Mouse (Mus musculus) pancreas, adult 10 weeks (tissue): ENCODE data around the gene Ripk1. TPM values are rescaled to one million over a fixed set of nuclear protein-coding genes. Genes with fewer than 3 reads are reported as not detected.

ENCODE experiments used
- polyA plus RNA-seq: library from polyadenylated mRNA; stranded (reverse); fragments of 350-450 nt; fragmentation: Illumina TruSeq; extraction: RNeasy Lipid Tissue Mini Kit (QIAGEN cat#74804); gene quantifications from one replicate; pipeline ENCODE4 v1.2.3, GENCODE M21; 2015; ENCODE audit warnings: low read depth, low replicate concordance; ENCODE audit not compliant: insufficient read depth

The Ripk1 gene
- 3.5 TPM for polyA plus RNA-seq

DNA sequence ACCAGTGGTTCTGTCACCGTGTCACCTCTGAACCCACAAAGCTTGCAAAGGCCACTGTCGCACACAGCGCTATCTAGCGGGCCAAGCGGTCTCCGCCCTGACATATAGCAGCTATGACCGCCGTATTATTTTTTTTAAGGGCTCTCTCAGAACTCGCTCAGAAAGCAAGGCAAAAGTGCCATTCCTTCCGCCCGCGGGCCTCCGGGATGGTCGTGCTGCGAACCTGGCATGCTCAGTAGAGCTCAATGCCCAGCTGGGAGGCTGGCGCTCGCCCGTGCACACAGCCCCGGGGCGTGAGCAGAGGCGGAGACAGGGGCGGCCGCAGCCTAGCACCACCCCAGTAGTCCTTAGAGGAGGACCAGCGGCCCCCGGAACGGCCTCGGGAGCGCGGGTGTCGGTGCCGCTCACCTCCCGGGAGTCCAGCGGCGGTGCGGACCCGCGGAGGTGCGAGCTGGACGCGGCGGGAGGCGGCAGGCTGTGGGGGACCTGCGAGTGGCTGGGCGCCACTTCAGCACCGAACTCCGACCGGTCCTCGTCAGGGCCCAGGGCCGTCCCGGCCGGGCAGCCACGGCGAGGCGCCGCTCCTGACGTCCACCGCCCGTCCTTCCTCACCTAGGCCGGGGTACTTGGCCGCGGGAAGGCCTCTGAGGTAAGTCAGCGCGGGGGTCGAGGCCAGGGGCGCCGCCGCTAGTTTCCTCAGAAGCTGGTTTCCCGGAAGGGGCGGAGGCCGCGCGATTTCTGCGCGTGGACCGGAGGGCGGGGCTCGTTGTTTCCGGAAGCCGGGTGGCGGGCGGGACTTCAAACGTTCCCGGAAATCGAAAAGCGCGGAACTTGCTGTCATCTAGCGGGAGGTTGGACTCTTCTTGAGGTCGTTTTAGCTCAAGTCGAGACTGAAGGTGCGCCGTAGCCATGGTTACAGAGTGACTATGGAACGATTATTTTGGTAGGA is at the start of gene Ripk1, which contains the start of gene Serpinb6a:
Ripk1 (plus strand) TSS at position 306 of the 949 bp plus-strand sequence.
Serpinb6a (minus strand) TSS at position 737 of the 949 bp plus-strand sequence.

DNA sequence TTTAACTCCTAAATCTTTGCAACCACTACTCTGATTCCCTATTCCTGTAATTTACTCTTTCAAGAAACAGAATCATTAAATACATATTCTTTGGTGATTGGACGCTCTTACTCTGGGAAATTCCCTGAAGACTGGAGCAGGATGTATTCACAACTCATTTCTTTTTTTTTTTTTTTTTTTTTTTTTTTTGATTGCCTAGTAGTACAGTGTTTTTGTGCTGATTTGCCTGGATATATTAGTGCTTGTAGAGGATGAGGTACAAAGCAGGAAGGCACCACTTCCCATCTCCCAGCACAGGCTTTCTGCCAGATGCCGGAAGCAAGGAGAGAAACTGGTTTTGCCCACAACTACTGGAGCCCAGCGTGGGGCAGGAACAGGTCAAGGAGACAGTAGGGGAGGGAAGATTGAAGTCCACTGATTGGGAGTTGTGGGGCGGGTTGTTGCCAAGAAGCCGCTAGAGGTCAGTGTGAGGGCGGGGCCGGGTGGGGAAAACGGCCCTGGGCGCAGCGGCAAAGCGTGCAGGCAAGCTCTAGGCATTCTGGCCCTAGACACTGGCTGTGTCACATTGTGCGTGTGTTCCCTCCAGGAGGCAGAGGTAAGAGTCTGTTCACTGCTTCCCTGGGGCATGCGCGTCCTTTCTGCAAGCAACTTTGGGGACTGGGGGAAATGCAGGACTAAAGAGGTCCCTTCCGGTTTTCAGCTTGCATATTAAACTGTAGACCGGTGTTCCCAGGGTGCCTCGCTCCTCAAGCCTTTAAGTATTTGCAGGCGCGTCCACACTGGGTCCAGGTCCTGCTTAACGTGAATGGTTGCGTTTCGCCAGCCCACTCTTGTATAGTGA is 37.7 kb upstream of the Ripk1 start, which contains the start of gene Nqo2:
Nqo2 (plus strand) TSS at position 482 of the 841 bp plus-strand sequence.

DNA sequence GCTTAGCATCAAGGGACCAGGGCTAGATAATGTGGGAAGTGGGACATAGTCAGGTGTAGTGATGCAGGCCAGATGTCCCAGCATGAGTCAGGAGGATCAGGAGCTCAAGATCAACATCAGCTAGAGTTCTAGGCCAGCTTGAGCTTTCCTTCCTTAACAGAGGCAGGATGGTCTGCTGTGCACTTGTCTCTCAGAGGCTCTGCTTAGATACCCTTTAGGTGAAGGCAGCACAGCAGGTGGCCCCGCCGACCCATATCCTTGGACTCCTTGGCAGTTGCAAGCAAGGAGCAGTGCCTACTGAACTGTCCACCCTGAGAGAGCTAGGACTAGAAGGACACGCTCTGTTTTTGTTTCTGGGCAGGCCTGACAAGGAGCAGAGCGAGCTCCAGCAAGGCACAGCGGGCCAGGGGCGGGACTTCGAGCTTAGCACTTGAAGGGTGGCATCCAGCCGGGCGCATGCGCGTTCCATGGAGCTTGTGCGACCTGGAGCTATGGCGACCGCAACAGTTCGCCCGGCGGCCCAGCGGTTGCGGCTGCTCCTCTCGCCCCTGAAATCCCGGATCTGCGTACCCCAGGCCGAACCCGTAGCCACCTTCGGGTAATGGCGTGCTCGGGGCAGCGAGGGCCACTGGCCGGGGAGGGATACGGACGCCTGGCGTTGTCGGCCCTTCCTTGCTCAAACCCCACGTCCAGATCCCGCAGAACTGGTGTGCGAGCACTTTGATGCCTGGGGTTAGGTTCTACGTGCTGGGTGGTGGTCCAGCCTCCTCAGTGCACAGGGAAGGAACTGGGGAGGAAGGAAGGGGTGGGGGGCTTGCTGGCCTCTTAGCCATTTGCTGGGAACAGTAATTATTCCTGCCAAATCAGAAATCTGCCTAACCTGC is 35.3 kb downstream of the Ripk1 start, which contains the start of gene Bphl:
Bphl (plus strand) TSS at position 426 of the 884 bp plus-strand sequence.

DNA sequence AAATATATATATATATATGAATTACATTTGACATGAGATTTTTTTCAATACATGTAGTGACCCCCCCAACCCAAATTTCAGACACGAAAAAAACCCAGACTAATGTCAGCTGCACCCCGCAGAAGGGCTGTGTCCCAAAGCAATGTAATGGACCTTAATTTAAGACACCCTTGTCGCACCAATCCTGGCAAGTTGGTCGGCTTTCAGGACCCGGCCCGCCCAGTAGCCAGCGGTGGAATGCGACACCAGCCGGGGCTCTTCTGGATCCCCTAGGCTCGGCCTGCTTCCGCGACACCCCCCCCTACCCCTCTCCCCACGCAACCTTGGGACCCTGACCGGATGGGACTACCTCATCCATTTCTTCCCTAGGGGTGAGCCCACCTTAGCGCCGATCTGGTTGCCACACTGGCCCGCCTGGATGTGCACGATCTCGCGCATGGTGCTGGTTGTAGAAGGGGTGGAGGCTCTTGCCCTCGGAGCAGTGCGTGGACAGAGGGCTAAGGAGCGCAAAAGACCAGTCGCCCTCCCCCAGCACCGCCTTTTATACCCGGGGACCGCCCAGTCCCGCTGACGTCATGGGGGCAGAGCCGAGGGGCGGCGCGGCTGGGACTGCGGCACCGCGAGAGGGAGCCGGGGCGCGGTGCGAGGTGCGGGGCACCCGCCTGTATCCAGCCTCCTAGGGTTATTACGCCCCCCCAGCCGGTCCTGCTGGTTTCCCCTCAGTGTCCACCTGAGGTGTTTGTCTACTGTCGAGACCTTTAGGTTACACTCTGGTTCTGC is 75.5 kb downstream of the Ripk1 start, which contains the start of gene Tubb2a:
Tubb2a (minus strand) TSS at position 516 of the 780 bp plus-strand sequence.

Other genes starting within 250 kb of the Ripk1 start
- not detected for gene Serpinb6e, start 159.0 kb upstream of the Ripk1 start, polyA plus RNA-seq
- gene Serpinb6c, start 96.7 kb upstream of the Ripk1 start, polyA plus RNA-seq, result not detected
- 3.2 TPM for gene Nqo2, start 37.7 kb upstream of the Ripk1 start, polyA plus RNA-seq
- 46.3 TPM for gene Serpinb6a, start 431 bp downstream of the Ripk1 start, polyA plus RNA-seq
- 16.4 TPM for gene Bphl, start 35.2 kb downstream of the Ripk1 start, polyA plus RNA-seq
- 22.5 TPM for gene Tubb2a, start 75.6 kb downstream of the Ripk1 start, polyA plus RNA-seq
- gene Tubb2b, start 128.1 kb downstream of the Ripk1 start, polyA plus RNA-seq, result 7.3 TPM
- gene Psmg4, start 160.6 kb downstream of the Ripk1 start, polyA plus RNA-seq, result 7.2 TPM